Mouse (Mus musculus): Measurements from ENCODE around the gene Acvr2a.
"Not testable (repeated sequence)": the region's sequence is repeated elsewhere in the genome, so short reads cannot be mapped to it uniquely, and the experiment has no call there.

Gene Acvr2a

DNA sequence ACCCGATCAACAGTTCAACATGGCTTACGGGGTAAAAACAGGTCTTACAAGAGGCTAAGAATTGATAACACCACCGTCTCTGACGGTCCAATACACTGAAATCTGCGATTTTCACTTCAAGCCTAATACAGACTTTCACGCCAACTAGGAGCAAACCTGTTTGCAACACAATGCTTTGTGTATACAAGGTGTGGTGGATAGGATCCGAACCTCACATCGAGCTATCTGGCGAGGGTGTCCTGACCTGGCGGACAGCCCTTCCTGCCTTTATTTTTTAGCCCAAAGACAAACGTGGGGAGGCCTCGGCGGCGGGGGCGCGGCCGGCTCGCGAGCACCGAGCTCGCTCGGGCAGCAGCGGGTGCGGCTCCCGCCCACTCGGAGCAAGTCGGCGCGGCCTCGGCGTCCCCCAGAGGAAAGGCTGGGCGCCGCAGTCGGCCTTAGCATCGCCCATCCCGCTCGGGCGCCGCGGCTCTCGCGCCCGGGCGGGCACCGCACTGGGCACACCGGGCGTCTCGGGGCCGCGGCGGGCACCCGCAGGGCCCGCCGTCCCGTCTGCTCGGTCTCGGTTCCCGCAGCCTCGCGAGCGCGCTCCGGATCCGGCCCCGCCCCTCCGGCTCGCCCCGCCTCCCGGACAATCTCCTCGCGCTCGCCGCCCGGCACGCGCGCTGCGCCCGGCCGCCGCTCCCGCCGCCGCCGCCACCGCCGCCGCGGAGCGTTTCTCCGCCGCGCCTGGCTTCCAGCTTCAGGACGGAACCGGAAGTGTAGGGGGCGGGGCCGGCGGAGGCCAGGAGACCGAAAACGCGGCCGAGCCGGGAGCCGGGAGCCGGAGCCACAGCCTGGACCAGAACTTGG is at the start of gene Acvr2a:
TSS of gene Acvr2a (plus strand) at position 739 of the 852 bp plus-strand sequence.
- DNase-seq (ENCODE audit: low read depth, low spot score), result peak; percentile 67

DNA sequence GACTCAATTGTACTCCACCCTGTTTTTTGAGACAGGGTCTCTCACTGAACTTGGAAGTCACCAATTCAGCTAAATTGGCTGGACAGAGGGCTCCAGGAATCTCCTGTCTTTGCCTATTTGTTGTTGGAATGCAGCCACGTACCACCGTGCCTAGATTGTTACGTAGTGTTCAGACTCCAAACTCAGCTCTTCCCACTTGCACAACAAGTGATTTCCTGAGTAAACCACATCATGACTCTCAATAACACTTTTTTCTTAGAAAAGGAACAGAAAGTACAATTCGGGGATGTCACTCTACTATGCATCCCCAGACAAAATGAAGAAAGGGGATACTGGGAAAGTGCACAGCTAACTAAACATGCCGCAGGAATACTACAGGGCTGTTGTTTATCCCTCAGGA is 47.4 kb upstream of the Acvr2a start:
- DNase-seq (ENCODE audit: low read depth, low spot score), result no peak

DNA sequence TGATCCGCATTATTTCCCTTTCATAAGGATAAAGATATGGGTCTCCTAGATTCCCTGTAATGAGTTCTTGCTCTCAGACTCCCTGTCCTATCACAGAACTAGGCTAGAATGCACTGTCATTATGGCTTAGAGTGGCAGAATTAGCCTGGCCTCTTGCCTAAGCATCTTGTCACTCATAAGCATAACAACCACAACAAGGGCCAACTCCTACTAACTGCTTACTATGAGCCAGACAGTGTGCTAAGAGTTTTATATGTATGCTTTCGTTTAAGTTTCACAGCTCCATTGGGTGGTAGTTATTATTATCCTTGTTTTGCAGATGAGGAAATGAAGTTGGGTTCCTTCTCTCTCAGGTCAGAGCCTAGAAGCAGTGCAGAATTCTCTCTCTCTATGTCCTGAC is 46.1 kb upstream of the Acvr2a start:
- peak; percentile 51 for DNase-seq (ENCODE audit: low read depth, low spot score)

DNA sequence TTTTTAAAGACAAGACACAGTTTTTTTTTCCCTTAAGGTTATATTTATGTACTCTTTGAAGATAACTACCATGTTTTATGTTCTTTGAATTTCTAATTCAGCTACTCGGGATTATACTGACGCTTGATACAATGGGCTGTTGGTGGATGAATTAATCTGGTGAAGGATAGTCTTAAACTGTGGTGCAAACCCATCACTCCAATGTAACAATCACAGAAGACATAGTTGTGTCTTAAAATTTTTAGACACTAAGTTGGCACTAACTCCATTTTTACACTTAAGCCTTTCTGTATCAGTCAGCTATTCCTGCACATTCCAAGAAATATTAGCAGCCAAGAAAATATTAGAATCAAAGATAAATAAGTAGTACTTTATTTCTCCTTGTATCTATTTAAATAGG is 45.7 kb upstream of the Acvr2a start:
- no peak for DNase-seq (ENCODE audit: low read depth, low spot score)

DNA sequence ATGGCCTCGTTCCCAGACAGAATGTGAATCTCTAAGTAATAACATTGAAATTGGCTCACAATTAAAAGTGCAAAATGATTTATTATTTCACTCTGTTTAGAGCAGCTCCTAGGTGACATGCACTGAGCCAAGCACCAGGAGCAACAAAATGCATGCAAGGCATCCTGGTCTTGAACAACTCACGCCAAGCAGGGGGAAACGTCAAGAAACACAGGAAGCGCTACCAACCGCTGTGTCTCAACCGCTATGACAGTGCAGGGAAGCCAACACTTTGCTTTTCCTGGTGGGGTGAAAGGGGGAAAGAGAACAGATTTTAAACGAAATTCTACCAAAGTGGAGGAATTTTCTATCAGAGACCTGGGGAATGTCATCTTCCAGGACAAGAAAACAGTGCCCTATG is 43.8 kb upstream of the Acvr2a start:
- DNase-seq (ENCODE audit: low read depth, low spot score), result no peak

DNA sequence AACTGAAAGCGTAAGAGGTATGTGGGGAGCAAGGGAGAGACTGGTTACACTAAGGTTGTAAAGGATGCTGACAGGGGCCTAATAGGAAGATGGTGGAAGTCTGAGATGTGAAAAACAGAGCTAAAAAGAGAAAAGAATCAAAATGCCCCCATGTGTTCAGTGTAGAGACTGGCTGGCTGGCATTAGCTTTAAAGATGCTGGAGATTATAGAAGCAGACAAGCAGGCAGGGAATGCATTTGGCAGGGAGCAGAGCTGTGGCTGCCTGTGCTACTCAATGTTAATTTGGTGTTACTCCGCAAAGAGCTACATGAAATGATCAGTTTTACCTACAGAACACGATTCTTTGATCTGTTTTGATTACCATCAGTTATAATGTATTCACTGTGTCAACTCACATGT is 43.3 kb upstream of the Acvr2a start:
- no peak for DNase-seq (ENCODE audit: low read depth, low spot score)

DNA sequence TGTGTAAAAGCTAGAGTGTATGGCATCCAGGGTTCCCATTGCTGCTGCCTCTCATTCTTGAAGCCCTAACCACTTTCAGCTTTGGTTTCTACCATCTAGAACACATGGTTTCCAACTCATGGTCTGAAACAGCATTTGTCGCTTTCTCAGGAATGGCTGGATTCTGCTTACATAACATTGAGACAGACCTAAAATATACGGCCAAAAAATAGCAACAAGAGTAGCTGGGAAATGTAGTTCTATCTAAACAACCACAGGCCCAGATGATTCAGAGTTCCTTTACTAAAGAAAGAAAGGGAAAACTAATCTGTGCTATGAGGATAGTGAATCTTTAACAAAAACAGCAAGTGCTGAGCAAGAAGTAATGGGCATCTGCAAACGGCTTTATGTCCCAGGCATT is 38.6 kb upstream of the Acvr2a start:
- peak; percentile 61 for DNase-seq (ENCODE audit: low read depth, low spot score)

DNA sequence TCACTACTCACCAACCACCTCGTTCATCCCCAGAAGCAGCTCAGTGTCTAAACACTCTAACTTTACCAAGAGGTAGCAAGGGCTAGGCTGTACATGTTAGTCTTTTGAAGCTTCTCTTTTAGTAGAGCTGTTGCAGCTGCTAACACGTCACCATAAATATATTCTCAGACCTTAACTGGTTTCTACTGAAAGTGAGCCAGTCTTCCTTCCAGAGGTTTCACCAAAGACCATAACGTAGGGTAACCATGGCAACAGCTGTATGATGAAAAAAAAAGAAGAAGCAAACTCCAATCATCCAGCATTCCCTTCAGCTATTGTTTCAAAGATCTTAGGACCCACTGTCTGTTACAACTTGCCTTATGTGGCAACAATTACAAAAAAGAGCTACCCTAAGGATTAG is 25.0 kb upstream of the Acvr2a start:
- no peak for DNase-seq (ENCODE audit: low read depth, low spot score)

DNA sequence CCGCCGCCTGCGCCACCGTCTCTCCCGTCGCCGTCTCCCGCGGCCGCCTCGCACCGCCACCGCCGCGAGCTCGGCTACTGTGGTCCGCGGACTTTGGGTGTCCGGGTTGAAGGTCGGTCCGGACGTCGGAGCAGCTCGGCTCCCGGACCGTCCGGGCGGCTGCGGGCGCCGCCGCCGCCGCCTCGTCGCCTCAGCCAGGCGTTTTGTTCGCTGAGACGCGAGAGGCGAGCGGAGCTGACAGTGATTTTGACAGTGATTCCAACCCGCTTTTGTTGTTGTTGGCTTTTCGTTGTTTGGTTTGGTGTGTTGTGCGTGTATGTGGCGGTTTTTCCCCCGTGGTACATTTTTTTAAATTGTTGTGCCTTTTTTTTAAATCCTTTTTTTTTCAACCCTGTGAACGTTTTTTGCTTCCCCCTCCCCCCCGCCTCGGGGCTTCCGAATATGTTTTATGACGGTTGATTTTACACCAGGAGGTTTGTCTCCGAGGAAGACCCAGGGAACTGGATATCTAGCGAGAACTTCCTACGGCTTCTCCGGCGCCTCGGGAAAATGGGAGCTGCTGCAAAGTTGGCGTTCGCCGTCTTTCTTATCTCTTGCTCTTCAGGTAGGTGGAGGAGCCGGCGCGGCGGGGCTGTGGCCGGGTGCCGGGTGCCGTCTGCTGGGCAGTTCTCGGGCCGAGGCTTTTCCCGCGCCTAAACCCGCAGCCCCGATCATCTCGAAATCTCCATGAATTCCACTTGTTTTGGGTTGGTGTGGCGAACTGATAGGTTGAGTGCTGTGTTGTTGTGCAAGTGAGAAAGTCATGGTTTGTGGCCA is 522 bp downstream of the Acvr2a start:
- no peak for DNase-seq (ENCODE audit: low read depth, low spot score)

DNA sequence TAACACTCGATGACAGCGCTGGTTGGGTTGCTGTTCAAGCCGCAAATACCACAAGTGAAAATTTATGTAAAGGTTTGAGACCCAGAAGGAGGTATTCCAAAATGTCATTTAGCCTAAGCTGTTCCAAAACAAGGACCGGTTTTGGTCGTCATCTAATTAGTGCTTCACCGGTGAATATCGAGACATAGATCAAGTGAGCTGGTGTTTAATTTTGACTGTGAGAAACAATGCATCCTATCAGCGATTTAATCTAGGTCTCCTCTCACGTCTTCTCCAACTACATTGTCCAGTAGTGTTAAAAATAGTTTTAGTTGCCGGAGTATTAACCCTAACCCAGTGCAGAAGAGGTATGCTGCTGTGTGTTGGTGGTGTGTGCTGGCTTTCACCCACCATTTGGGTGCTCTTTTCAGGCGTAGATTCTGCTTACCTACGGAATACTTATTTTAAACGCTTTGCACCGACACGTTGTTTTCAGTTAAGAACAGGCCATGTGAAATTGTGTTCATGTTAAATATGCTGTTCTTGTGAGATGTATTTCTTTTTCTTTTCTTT is 1.2 kb downstream of the Acvr2a start:
- no peak for DNase-seq (ENCODE audit: low read depth, low spot score)

DNA sequence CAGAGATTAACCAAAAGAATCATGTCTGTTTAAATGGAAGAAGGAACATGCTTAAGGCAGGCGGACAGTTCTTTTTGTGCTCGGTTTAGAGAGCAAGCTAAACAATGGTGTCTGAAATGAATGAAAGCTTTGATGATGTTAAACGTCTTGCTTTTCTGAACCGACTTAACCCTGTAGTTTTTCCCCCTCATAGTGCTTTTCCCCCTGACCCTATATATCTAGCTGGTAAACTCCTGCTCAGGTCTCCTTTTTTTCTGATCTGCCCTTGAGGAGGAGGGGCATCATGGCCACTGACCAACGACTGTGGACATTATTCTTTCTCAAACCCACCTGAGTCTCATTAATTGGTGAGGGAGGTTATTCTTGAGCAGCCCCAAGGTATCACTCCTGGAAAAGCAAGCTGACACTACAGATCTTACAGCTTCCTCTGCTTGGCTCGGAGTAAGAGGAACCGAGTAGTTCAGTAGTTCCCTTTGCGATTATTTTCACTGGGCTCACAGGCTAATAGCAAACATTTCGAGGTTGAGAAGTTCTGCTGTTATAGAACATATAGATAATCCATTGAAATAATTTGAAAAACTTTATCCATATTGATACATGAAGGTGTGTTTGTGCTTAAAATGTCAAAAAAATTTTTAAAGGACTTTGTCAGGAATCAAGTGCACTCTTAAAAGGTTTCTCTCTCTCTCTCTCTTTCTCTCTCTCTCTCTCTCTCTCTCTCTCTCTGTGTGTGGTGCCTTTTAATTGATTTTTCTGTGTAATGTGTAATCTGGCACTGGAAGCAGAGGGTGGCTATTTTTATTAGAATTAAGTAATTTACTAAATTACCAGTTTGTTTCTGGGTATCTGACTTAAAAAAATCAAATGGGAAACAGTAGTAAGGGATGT is 2.5 kb downstream of the Acvr2a start:
- DNase-seq (ENCODE audit: low read depth, low spot score), result no peak

DNA sequence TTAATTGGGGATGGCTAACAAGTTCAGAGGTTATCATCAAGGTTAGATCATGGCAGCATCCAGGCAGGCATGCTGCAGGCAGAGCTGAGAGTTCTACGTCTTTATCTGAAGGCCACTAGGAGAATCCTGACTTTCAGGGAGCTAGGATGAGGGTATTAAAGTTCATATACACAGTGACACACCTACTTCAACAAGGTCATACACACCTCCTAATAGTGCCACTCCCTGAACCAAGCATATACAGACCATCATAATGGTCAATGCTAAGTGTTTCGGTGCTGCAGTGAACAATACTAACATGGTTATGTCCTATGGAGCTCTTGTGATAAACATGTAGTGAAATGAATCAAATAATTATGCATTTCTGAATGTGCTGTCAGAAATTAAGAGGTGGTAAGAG is 12.0 kb downstream of the Acvr2a start:
- DNase-seq (ENCODE audit: low read depth, low spot score), result no peak

DNA sequence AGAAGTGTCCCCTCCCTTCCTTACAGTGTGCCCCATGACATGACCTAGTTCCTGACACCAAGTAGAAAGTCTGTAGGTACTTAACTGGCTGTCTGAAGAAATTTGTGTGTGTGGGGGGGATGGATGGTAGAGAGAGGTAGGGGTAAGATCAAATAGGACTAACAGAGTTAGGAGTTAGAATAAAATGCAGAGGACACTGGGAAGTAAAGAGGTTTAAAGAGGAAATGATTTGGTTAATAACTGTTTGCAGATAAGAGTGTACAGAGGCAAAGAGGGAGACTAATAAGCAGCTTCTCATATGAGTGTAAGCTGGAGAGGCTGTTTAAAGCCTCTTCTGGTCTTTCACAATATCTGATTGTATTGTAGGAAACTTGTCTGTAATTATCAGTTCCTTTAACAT is 12.5 kb downstream of the Acvr2a start:
- DNase-seq (ENCODE audit: low read depth, low spot score), result no peak

DNA sequence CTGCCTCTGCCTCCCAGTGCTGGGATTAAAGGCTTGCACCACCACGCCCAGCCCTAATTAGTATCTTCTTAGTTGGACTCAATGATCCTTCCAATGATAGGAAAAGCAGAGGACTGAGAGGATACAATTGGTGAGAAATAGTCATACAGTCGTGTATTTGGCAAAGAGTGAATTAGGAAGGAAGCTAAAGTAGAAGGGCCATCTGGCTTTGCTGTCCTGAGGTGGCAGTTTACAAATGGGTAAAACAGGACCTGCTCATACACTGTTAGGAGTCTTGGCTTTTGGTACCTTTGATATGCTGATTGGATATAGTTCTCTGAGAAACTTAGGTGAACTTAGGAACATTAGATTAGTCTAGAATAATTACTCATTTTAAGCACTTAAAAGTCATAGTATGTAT is 16.6 kb downstream of the Acvr2a start:
- DNase-seq (ENCODE audit: low read depth, low spot score), result no peak

DNA sequence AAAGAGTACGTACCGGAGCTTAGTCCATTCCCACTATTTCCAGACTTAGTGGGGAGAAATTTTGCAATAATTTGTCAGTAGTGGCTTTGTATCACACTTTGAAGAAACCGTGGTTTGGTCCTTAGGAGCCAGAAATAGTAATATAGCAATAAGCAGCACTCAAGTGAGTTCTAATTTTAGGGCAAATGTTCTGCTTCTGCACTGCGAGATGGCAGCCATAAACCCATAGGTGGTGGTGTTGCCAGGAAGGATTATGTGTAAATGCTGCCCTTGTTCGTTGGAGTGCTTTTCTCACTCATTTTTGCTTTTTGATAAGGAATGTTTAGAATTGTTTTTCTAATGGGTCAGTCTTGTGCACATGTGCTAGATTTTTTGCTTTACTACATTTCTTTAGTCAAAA is 18.4 kb downstream of the Acvr2a start:
- no peak for DNase-seq (ENCODE audit: low read depth, low spot score)

DNA sequence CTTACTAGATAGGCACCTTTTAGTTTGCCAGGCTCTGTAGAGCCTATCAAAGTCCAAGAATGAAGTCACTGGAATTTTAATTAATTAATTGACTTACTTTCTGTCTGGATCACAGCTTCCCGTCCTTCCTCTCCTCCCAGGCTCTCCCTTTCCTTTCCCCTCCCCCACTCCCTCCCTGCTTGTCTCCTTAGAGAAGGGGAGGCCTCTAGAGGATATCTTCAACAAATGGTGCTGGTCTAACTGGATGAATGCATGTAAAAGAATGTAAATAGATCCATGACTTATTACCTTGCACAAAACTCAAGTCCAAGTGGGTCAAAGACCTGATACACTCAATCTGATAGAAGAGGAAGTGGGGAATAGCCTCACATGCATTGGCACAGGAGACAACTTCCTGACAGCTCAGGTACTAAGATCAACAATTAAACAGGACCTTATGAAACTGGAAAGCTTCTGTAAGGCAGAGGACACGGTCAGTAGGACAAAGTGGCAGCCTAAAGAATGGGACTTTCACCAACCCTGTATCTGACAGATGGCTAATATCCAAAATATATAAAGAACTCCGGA is 20.1 kb downstream of the Acvr2a start:
- no peak for DNase-seq (ENCODE audit: low read depth, low spot score)

DNA sequence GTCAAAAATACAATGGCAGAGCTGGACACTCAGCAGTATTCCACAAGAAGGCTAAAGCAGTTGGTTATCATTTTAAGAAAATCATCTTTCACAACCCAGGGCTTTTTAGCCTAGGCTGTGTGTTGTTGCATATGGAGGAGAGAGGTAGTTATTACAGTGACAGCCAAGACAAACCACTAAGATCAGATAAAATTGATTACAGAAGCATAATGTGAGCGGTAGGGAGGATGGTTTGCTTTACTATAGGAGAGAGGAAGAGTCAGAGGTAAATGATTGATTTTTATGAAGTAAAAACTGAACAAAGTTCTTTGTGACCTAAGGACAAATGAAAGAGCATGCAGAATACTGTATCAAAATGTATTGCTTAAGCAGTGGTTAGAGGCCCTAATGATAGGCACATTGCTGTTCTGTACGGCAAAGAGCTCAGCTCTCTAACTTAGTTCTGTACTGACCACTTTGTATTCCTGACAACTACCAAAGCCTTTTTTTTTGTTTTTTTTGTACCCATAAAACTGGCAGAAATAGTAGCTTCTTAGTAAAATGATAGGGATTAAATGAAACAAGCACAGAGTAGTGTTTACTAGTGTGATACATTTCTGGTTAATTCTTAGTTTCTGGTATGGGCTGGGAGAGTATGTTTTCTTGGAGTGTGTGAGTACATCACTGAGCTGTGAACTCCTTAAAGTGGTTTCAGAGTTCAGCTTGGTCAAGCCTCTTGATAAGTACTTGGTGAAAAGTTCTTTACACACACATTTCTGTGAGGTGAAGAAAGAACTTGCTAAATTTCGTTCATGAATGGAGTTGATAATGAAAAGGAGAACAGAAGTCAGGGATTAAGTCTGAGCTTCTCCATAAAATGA is 27.9 kb downstream of the Acvr2a start:
- no peak for DNase-seq (ENCODE audit: low read depth, low spot score)

DNA sequence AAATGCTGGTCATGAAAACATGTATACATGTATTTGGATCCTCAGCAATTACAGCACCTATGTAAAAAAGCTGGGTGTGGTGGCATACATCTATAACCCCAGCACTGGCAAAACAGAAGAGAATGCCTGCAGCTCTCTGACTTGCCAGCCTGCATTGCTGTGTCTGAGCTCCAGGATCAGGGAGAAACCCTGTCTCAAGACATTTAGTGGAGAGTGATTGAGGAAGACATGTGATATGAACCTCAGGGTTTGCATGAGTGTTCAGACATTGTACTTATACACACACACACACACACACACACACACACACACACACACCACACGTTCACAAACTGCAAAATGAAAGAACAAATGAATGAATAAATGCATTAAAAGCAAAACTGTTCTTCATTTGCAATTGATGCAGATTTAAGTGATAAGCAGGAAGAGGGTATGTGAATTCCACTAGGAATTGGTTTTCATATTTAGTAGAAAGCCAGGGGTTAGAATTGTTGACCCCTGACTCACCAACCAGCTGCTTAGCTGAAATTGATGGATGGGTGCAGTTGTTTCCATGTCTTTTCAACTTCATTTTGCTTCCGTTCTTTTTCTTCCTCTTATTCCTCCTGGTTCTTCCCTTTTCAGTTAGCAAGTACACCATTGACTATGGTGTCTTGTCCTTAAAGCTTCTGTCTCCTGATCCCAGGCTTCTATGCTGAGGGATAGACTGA is 32.9 kb downstream of the Acvr2a start:
- no peak for DNase-seq (ENCODE audit: low read depth, low spot score)

DNA sequence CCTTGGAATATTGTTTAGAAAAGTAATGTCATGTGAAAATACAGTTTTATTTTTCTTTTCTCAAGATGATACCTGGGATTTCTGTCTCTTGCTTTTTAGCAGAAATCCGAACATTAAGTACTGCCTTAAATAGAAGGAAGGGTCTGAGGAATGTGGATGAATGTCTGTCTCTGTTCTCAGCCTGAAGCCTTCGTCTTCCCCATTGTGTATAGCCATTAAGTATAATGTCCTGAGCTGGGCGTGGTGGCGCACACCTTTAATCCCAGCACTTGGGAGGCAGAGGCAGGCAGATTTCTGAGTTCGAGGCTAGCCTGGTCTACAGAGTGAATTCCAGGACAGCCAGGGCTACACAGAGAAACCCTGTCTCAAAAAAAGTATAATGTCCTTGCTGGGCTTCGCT is 51.7 kb downstream of the Acvr2a start:
- DNase-seq (ENCODE audit: low read depth, low spot score), result not testable (repeated sequence)
